ENCODE assay signal across 17 mouse cellular contexts in genomic region chr9:76536032-76536431, GRCm38 (mm10). TPM values are rescaled to one million over a fixed set of nuclear protein-coding genes. Genes with fewer than 3 reads are reported as not detected.
"Had no signal": no experiment of that assay in that cellular context is flagged by ENCODE, and none has a peak within 500 bp of the region (broad histone marks: within the 10 kb centered on the region; RNA-seq: fewer than 3 reads in every experiment).

No protein-coding gene starts in this region.

- H3K9me3 ChIP-seq: liver, embryonic 15.5 days had no signal

- H3K36me3 ChIP-seq: liver, embryonic 15.5 days had no signal

- H3K27ac ChIP-seq: kidney, postnatal 0 days; left cerebral cortex, adult 2 months; liver, embryonic 15.5 days; macrophage had no signal

- H3K9ac ChIP-seq: liver, embryonic 15.5 days; lung, embryonic 14.5 days had no signal

- H3K4me3 ChIP-seq: left cerebral cortex, adult 2 months; liver, embryonic 15.5 days had no signal

- H3K4me1 ChIP-seq: liver, embryonic 15.5 days had no signal

- H3K4me2 ChIP-seq: liver, embryonic 11.5 days; liver, embryonic 15.5 days; lung, embryonic 14.5 days had no signal

- ATAC-seq: lung, postnatal 0 days had no signal

- H3K27me3 ChIP-seq: liver, embryonic 15.5 days had no signal

- DNase-seq: kidney, adult 2 months; kidney, postnatal 25 days; layer of hippocampus, postnatal 36 days; lung, embryonic 14.5 days; midbrain, embryonic 14.5 days; right cerebral cortex, postnatal 14 days; right cerebral cortex, postnatal 4 days; spleen, adult 18-20 months; thymus, postnatal 25 days had no signal

RNA-seq across cellular contexts. Expression of gene Fam83b, which starts 30.9 kb away (rescaled TPM):
- total RNA-seq: left cerebral cortex, adult 2 months; megakaryocyte, adult 5-6 weeks had no signal
- polyA plus RNA-seq: macrophage; midbrain, embryonic 14.5 days; neural tube, embryonic 14.5 days had no signal
